Mouse (Mus musculus): ENCODE data around the gene Dnajc1. TPM values are rescaled to one million over a fixed set of nuclear protein-coding genes. Genes with fewer than 3 reads are reported as not detected.

Dnajc1 gene
- 20.4 TPM for polyA plus RNA-seq (2014; fragmentation: Illumina TruSeq; extraction: RNeasy Lipid Tissue Mini Kit (QIAGEN cat#74804); ENCODE audit: low read depth, low replicate concordance)

DNA sequence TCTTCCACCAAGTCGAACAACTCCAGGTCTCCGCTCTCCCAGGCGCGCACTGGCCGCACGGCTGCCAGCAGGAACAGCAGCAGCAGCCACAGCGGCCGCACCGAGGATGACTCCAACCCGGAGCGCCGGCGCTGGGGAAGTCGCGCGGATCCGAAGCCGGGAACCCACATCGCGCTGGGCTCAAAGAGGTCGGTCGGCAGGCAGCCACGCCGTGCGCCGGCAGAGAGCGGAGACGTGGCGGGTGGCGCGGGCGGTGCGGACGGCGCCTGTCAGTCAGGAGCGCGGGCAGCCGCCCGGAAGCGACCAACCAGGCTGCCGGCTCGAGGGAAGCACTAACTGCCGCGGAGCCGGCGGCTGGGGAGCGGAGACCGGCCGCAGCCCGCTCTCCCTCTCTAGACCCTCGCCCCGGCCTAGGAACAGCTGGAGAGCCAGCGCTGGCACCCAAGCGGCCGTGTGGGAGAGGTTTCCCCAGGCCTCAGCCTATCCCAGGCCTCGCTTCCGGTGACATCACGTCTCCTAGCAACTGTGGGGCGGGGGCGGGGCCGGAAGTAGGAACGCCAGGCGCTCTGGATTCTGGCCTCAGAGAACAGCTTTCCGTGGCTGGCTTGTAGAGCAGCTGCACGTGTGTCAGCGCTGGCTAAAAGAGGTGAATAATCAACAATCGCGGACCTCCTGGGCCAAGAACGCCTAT is at the start of gene Dnajc1:
TSS of gene Dnajc1 (minus strand) at position 500 of the 691 bp plus-strand sequence.

Measured in heart, adult 10 weeks (tissue).